Mouse (Mus musculus) kidney, postnatal 25 days (tissue): ENCODE results near the gene Rhod.
A peak's percentile ranks its signal among the peaks of the same experiment; 100 is the strongest.
"Not testable (repeated sequence)": the region's sequence is repeated elsewhere in the genome, so short reads cannot be mapped to it uniquely, and the experiment has no call there.

Experiments
- DNase-seq, 2 experiments: peaks; one replicate each; pipeline ENCODE4 v3.0.0; 2021; ENCODE audit warnings: mixed read lengths in 2 of 2

The Rhod gene

GRCm38 (mm10) chr19:4439161-4439801, at the start of gene Rhod:
Gene Rhod (minus strand): TSS chr19:4439432.
- peak; percentile 87 to 90 for DNase-seq

DNA sequence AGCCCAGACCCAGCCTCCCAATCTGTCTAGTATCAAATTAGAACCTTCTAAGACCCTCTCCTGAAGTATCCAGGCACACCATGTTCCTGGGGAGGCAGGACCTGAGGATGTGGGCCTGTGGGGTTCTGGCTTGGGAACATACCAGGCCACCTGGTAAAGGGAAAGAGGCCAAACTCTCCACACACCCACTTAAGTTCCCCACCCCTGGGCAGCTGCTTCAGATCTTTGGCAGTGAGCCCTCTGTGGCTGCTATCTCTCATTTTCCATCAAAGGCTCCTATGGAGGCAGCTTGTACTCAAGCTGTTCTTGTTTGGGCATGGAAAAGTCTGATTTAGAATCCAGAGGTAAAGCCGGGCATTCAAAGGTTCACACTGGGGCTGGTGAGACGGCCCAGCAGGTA, 48.6 kb upstream of the Rhod start:
- no peak for DNase-seq

- DNase-seq, result no peak
Observed at GRCm38 (mm10) chr19:4485006-4485405, 45.8 kb upstream of the Rhod start.

DNA sequence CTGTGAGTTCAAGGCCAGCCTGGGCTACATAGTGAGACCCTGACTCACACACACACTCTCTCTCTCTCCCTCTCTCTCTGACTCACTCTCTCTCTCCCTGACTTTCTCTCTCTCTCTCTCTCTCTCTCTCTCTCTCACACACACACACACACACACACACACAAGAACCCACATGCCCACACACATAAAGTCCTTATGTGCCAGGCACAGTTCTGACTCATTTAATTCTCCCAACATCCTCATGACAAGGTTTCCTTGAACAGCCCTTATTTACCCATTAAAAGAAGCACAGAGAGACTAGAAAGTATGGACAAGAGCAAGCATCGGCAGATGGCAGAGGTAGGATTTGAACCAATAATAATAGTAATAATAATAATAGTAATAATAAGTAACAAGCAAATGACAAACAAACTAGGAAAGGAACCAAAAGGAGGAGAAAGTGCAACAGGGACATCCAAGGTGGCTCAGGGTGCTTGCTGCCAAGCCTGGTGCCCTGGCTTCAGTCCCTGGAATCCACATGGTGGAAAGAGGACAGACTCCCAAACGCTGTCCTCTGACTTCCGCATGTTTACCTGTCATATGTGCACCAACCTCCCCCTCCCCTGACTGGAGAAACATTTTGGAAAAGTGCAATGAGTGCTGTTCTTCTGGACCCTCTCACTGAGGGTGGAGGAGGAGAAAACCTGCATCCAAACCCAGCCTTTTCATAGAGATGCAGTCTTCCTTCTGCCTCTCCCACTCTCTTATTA, 43.1 kb upstream of the Rhod start:
- DNase-seq, result no peak

- DNase-seq, result no peak
Observed at GRCm38 (mm10) chr19:4481326-4481725, 42.1 kb upstream of the Rhod start.

- DNase-seq, result no peak
Observed at GRCm38 (mm10) chr19:4480041-4480440, 40.8 kb upstream of the Rhod start.

DNA sequence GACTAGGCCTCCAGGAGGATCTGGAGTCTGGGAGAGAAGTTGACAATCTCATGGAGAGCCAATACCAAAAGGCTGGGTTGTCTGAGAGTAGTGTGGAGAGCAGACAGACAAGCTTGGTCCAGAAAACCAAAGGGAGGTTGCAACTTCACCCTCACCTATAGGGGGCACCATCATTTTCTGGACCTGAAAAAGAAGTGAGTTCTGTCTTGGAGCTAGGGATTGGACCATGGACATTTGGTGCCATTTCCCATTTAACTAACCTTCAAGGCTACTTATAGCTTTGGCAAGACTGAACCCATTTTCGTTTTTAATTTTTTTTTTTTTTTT, 38.9 kb upstream of the Rhod start:
- no peak for DNase-seq

DNA sequence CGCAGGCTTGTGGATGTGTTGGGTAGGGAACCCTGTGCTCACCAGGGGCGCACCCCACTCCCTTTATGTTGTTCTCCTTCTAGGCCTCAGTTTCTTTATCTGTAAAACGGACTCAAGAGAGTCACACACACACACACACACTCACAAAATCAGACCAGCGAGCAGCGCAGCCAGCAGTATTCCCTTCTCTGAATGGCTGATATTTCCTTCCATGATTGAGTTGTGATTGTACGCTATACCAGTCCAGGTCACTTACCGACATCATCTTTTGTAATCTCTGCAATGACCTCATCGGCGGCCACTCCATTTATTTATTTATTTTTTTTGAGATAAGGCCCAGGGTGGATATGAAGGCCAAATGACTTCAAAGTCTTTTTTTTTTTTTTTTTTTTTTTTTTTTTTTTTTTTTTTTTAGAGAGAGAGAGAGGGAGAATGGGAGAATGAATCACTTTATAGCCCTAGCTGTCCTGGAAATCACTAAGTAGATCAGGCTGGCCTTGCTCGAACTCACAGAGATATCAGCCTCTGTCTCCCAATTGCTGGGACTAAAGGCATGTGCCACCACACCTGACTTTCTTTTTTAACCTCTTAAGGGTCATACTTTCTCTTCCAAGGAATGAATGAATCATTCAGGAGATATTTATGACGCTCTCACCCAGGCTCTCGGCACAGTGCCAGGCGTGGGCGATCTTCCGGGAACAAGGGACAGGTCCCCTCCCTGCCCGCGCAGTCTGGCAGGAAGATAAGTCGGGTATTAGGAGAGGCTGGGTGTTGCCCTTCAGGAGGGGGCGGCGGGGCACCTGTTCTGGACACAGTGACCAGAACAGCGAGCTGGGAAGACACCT, 38.3 kb upstream of the Rhod start, which contains the start of gene Syt12:
Gene Syt12 (minus strand): TSS at position 103 of the 845 bp plus-strand sequence.
- peak in 1 of 2 experiments; percentile 67 for DNase-seq

DNA sequence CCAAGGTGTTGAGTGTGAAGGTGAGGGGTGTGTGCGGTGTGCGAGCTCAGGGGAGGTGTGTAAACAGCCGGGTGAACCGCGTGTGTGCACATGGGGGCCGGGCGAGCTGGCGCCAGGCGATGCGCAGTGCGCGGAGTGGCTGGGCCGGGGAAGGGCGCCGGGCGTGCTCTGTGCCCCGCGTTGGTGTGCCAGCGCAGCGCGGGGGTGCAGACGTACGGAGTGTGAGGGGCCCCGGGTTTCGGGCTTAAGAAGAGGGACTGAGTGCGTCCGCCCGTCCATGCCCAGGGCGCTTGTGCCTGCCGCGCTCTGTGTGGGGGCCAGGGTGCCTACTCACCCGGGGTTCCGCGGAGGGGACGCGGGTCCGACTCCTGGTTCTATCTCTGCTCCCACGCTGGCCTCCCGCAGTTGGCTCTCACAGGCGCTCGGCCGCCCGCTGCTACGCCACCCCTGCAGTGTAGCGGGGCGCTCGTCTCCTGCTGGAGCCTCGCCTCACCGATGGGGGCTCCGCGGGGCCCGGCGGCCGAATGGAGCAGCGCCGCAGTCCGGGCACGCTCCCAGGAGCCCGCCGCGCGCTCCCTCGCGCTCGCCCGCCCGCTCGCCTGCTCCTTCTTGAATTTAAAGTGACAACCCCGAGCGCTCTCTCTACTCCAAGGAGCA, 37.5 kb upstream of the Rhod start:
- peak; percentile 39 to 57 for DNase-seq

- no peak for DNase-seq
Observed at GRCm38 (mm10) chr19:4475224-4475925, 36.1 kb upstream of the Rhod start.

- DNase-seq, result no peak
Observed at GRCm38 (mm10) chr19:4474739-4475138, 35.5 kb upstream of the Rhod start.

- no peak for DNase-seq
Observed at GRCm38 (mm10) chr19:4473549-4473948, 34.3 kb upstream of the Rhod start.

GRCm38 (mm10) chr19:4468363-4468762, 29.1 kb upstream of the Rhod start:
- peak in 1 of 2 experiments; percentile 63 for DNase-seq

GRCm38 (mm10) chr19:4464666-4465065, 25.4 kb upstream of the Rhod start:
- DNase-seq, result peak; percentile 29 to 67

DNA sequence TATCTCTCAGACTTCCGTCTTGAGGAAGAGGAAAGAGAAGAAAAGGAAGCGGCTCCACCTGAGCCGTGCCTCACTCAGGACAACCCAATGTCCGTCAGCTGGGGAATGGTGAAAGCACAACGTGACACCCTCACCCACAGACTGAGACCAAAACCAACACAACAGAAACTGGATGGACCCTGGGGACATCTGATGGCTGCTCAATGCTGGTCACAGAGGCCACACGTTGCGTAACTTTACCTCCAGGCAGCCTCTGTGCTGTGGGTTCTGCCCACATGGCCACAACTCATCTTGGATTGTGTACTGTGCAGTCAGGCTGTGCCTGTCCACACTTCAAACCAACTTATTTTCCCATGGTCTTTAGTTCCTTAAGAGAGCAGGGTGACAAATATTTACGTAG, 22.7 kb upstream of the Rhod start:
- no peak for DNase-seq

DNA sequence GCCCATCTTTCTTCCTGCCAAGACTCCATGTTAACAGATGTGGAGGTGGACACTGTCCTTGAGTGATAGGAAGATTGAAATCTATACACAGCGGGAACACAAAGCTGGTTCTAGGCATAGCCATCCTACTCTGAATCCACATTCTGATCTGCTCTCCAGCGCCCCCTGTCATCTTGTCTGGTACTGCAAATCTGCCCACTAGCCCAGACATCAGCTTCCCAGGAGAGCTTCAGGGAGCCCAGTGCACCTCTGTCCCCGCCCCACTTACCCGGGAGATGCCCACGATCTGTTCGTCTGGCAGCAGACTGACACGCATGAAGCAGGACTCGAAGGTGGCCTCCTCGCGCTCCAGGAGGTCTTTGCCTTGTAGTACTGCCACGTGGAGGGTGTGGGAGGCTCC, 17.0 kb upstream of the Rhod start:
- peak; percentile 59 to 78 for DNase-seq

GRCm38 (mm10) chr19:4455071-4455800, 16.0 kb upstream of the Rhod start:
- no peak for DNase-seq

GRCm38 (mm10) chr19:4454040-4454439, 14.8 kb upstream of the Rhod start:
- DNase-seq, result not testable (repeated sequence)

DNA sequence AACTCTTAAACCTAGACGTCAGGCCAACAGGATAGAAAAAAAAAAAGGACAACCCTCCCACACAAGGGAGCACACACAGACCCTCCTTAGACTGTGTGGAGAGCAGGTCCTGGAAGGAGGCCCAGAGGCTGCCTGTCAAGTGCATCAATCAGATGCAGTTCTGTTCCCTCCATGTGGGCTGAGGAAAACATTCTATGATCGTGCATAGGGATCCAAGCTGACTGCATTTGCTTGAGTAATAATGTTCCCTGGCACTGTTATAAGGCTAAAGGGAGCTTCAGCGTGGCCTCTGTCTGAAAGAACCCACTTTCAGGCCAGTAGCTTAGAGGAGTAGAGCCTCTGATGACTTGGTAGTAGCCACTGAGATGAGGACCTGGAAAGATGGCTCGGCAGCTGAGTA, 13.3 kb upstream of the Rhod start:
- no peak for DNase-seq

GRCm38 (mm10) chr19:4451965-4452364, 12.7 kb upstream of the Rhod start:
- DNase-seq, result no peak

DNA sequence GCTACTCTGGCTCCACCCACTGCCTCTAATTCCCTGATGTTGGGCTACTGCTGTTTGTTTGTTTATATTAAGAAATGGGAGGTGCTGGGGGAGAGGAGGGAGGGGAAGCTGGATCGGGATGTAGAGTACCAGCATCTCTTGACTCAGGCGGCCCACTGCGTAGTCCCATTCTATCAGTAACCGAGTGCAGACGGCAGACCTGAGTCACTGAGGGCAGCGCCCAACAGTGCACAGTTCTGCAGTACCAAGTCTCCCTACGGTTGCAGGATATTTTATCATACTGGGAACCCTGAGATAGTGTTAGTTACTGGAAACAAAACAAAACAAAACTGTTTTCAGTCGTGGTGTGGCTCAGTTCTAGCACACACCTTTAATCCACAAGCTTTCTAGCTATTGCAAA, 11.9 kb upstream of the Rhod start:
- DNase-seq, result no peak

DNA sequence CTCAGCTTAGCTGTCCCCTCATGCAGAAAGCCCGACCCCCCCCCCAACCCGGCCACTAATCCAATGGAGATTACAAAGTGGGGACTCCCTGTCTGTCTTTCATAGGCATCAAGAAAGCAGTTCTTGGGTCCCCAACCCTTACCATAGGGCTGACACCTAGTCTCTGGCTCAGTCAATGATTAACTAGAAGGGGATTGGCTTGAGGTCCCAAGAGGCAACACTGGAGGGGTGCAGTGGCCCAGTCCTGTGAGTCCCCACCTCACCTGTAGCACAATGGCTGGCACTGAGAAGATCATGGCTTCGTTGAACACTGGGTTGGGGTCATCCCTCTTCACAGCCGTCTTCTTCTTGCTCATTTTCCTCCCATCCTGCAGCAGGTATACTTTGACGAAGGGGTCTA, 11.4 kb upstream of the Rhod start:
- no peak for DNase-seq
